Mouse (Mus musculus) cortical plate, adult 2 months (tissue): ENCODE data around the gene Esrrb.

Experiments used
- CTCF ChIP-seq: fragments of 200-500 bp; IDR thresholded peaks from 2 replicates; pipeline ENCODE4 v1.5.1; 2011; ENCODE audit warnings: mild to moderate bottlenecking, control low read depth, low read length; ENCODE audit not compliant: insufficient read depth; ENCODE audit errors: extremely low read depth
- POLR2A ChIP-seq: fragments of 200-500 bp; IDR thresholded peaks from 2 replicates; pipeline ENCODE4 v1.6.1; 2011; ENCODE audit warnings: mild to moderate bottlenecking, low read length, control low read depth; ENCODE audit not compliant: insufficient read depth; ENCODE audit errors: extremely low read depth

DNA sequence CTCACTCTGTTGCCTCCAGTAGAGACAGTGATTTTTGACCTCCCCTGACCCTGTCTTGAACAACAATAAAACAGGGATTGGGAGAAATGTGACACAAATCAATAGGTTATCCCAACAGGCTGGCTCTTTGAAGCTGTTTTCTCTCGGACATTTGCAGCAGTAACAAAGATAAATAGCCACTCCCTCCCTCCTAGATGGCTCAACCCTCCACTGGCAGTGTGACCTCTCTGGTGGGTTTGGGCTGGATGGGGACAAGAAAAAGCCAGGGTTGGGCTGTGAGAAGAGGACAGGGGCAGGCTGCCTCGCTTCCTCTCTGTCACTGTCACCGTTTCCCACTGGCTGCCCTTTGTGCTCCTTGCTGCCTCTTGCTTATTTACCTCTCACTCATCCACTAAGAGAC is 36.6 kb upstream of the Esrrb start:
- no peak for TF ChIP-seq POLR2A
- no peak for TF ChIP-seq CTCF
